Comparison of ENCODE assay signal across 21 mouse cellular contexts in genomic region chr12:33030589-33030988, GRCm38 (mm10).
DNase-seq lines count a peak whose midpoint lies in the region; ATAC-seq and TF ChIP-seq lines count a peak whose summit lies in the region.
"Had no signal": no experiment of that assay in that cellular context is flagged by ENCODE, and none has a peak within 500 bp of the region (broad histone marks: within the 10 kb centered on the region; RNA-seq: fewer than 3 reads in every experiment).

No protein-coding gene starts in this region.

- ATAC-seq in lung, postnatal 0 days: no peak
- no peak for ATAC-seq in embryonic facial prominence, embryonic 15.5 days (ENCODE audit: insufficient number of reproducible peaks, low FRiP score, low TSS enrichment, low read depth)
- ATAC-seq in heart, embryonic 12.5 days (ENCODE audit: insufficient number of reproducible peaks, low FRiP score): no peak
- ATAC-seq: CD4-positive, CD25-positive, alpha-beta regulatory T cell, adult 4 months; liver, postnatal 0 days had no signal

- no peak for TF ChIP-seq CTCF in lung, postnatal 0 days (IDR thresholded peaks at IDR 0.05)
- TF ChIP-seq CTCF in heart, adult 2 months (IDR thresholded peaks at IDR 0.05): no peak

- H3K9me3 ChIP-seq in lung, postnatal 0 days (ENCODE audit: low read length): no peaks in the 10 kb centered on the region
- no peaks in the 10 kb centered on the region for H3K9me3 ChIP-seq in embryonic facial prominence, embryonic 15.5 days (replicated peaks)
- H3K9me3 ChIP-seq in heart, embryonic 12.5 days (replicated peaks): no peaks in the 10 kb centered on the region
- H3K9me3 ChIP-seq: embryonic facial prominence, embryonic 12.5 days; heart, embryonic 10.5 days; hindbrain, embryonic 15.5 days; midbrain, embryonic 13.5 days had no signal

- H3K36me3 ChIP-seq in lung, postnatal 0 days (ENCODE audit: insufficient read depth, low read length): no peaks in the 10 kb centered on the region
- no peaks in the 10 kb centered on the region for H3K36me3 ChIP-seq in embryonic facial prominence, embryonic 15.5 days
- no peaks in the 10 kb centered on the region for H3K36me3 ChIP-seq in heart, embryonic 12.5 days
- H3K36me3 ChIP-seq in heart, adult 2 months (ENCODE audit: control insufficient read depth, insufficient read depth, low read length): no peaks in the 10 kb centered on the region
- H3K36me3 ChIP-seq: embryonic facial prominence, embryonic 12.5 days; heart, embryonic 10.5 days; hindbrain, embryonic 15.5 days; midbrain, embryonic 13.5 days had no signal

- intact Hi-C loops in heart, adult 2 months (cut with DNase I): no loop called here

- peaks cover 8% of the 10 kb centered on the region; the same call in 1 of the 2 replicates for H3K4me1 ChIP-seq in lung, postnatal 0 days (ENCODE audit: insufficient read depth, low read depth, low read length)
- peaks cover 51% of the 10 kb centered on the region for H3K4me1 ChIP-seq in embryonic facial prominence, embryonic 15.5 days
- H3K4me1 ChIP-seq in heart, embryonic 12.5 days (replicated peaks): peaks cover 36% of the 10 kb centered on the region
- peaks cover 5% of the 10 kb centered on the region for H3K4me1 ChIP-seq in heart, adult 2 months (ENCODE audit: control insufficient read depth, insufficient read depth, low read length)

- no peak overlapping the region for H3K27ac ChIP-seq in lung, postnatal 0 days (ENCODE audit: low read length)
- H3K27ac ChIP-seq in embryonic facial prominence, embryonic 15.5 days (replicated peaks): peak overlapping the region; percentile 56; the same call in 1 of the 2 replicates
- no peak overlapping the region for H3K27ac ChIP-seq in heart, embryonic 12.5 days (ENCODE audit: poor library complexity, severe bottlenecking)
- no peak overlapping the region for H3K27ac ChIP-seq in heart, adult 2 months
- H3K27ac ChIP-seq: embryonic facial prominence, embryonic 12.5 days; heart, embryonic 10.5 days; hindbrain, embryonic 15.5 days; midbrain, embryonic 13.5 days had no signal

- H3K79me2 ChIP-seq in heart, adult 2 months (replicated peaks; ENCODE audit: control insufficient read depth, insufficient read depth, low read length): no peaks in the 10 kb centered on the region

- H3K27me3 ChIP-seq in lung, postnatal 0 days (replicated peaks; ENCODE audit: insufficient read depth, low read length): no peaks in the 10 kb centered on the region
- 0 out of 2 replicates have a peak, but pooled peaks cover 3% of the 10 kb centered on the region for H3K27me3 ChIP-seq in embryonic facial prominence, embryonic 15.5 days
- peaks cover 6% of the 10 kb centered on the region for H3K27me3 ChIP-seq in heart, embryonic 12.5 days (replicated peaks)
- no peaks in the 10 kb centered on the region for H3K27me3 ChIP-seq in heart, adult 2 months (ENCODE audit: control insufficient read depth, insufficient read depth, low read length)

- H3K4me2 ChIP-seq in lung, postnatal 0 days (replicated peaks; ENCODE audit: low read depth, low read length): no peak overlapping the region
- H3K4me2 ChIP-seq in embryonic facial prominence, embryonic 15.5 days (replicated peaks): no peak overlapping the region
- H3K4me2 ChIP-seq in heart, embryonic 12.5 days: no peak overlapping the region
- H3K4me2 ChIP-seq: embryonic facial prominence, embryonic 12.5 days; hindbrain, embryonic 15.5 days; liver, embryonic 11.5 days; midbrain, embryonic 13.5 days had no signal

- DNase-seq in adrenal gland, postnatal 10 days: peak; percentile 66
- DNase-seq in adrenal gland, adult 8-10 months: no peak
- peak; percentile 23 for DNase-seq in lung, postnatal 0 days (ENCODE audit: low spot score)
- no peak for DNase-seq in lung, postnatal 36 days
- no peak for DNase-seq in heart, adult 2 months
- DNase-seq: cerebellum, adult 11-12 months; cerebellum, postnatal 14 days; gastrocnemius, postnatal 36 days; kidney, postnatal 10 days; liver, postnatal 0 days; lung, postnatal 10 days; right cerebral cortex, postnatal 4 days; thymus, postnatal 4 days had no signal

- no peak for TF ChIP-seq POLR2A in heart, adult 2 months (IDR thresholded peaks at IDR 0.05; ENCODE audit: insufficient read depth, low read depth, low read length)

- WGBS in lung, postnatal 0 days: 59% methylated on average over 2 of the region's 2 CpGs
- 61% methylated on average over 2 of the region's 2 CpGs for WGBS in embryonic facial prominence, embryonic 15.5 days
- 88% methylated on average over 2 of the region's 2 CpGs for WGBS in heart, embryonic 12.5 days
- WGBS in heart, adult 2 months: 66% methylated on average over 2 of the region's 2 CpGs

- no peak for TF ChIP-seq EP300 in lung, postnatal 0 days (IDR thresholded peaks at IDR 0.05)
- no peak for TF ChIP-seq EP300 in heart, adult 2 months (IDR thresholded peaks at IDR 0.05; ENCODE audit: insufficient read depth, low read depth, low read length)

- no peak overlapping the region for H3K4me3 ChIP-seq in lung, postnatal 0 days (ENCODE audit: low read depth, low read length)
- H3K4me3 ChIP-seq in embryonic facial prominence, embryonic 15.5 days (replicated peaks): no peak overlapping the region
- H3K4me3 ChIP-seq in heart, embryonic 12.5 days: no peak overlapping the region
- no peak overlapping the region for H3K4me3 ChIP-seq in heart, adult 2 months
- H3K4me3 ChIP-seq: embryonic facial prominence, embryonic 12.5 days; heart, embryonic 10.5 days; hindbrain, embryonic 15.5 days; midbrain, embryonic 13.5 days had no signal

- no peak overlapping the region for H3K9ac ChIP-seq in lung, postnatal 0 days (replicated peaks; ENCODE audit: low read depth)
- no peak overlapping the region for H3K9ac ChIP-seq in embryonic facial prominence, embryonic 15.5 days
- H3K9ac ChIP-seq in heart, embryonic 12.5 days: no peak overlapping the region
- no peak overlapping the region for H3K9ac ChIP-seq in heart, adult 2 months (ENCODE audit: low read depth, low read length)
- H3K9ac ChIP-seq: embryonic facial prominence, embryonic 12.5 days; hindbrain, embryonic 15.5 days; liver, postnatal 0 days; midbrain, embryonic 13.5 days had no signal

Comparison
In these comparisons a context has a peak if more than half of its experiments do, and no peak if none do; other contexts are left out.
1. DNase-seq: peak in adrenal gland, postnatal 10 days (single experiment) and lung, postnatal 0 days (single experiment); none in adrenal gland, adult 8-10 months (single experiment), lung, postnatal 36 days (single experiment) and heart, adult 2 months (0 of 2).